ENCODE assay signal across 10 mouse cellular contexts in genomic region chr17:28486720-28487119, GRCm38 (mm10). TPM values are rescaled to one million over a fixed set of nuclear protein-coding genes. Genes with fewer than 3 reads are reported as not detected.
DNase-seq lines count a peak whose midpoint lies in the region; ATAC-seq and TF ChIP-seq lines count a peak whose summit lies in the region.
"Had no signal": no experiment of that assay in that cellular context is flagged by ENCODE, and none has a peak within 500 bp of the region (broad histone marks: within the 10 kb centered on the region; RNA-seq: fewer than 3 reads in every experiment).

No protein-coding gene starts in this region.

- no peak for TF ChIP-seq CTCF in thymus, adult 2 months (IDR thresholded peaks at IDR 0.05; ENCODE audit: borderline replicate concordance, control insufficient read depth, extremely low read depth, insufficient read depth, low read length, poor library complexity)

- H3K9me3 ChIP-seq in heart, embryonic 10.5 days, result no peaks in the 10 kb centered on the region
- no peaks in the 10 kb centered on the region for H3K9me3 ChIP-seq in liver, embryonic 13.5 days (replicated peaks)

- ATAC-seq in liver, embryonic 13.5 days (ENCODE audit: low read depth), result no peak

- peaks cover 11% of the 10 kb centered on the region for H3K4me1 ChIP-seq in heart, embryonic 10.5 days
- H3K4me1 ChIP-seq in liver, embryonic 13.5 days (replicated peaks), result peaks cover 24% of the 10 kb centered on the region
- H3K4me1 ChIP-seq in thymus, adult 2 months (replicated peaks; ENCODE audit: control insufficient read depth, insufficient read depth, low read length), result peaks cover 35% of the 10 kb centered on the region

- H3K4me2 ChIP-seq in liver, embryonic 13.5 days, result peak overlapping the region; percentile 95

- intact Hi-C loops in heart, postnatal 25 days (cut with DNase I), result no loop called here

- H3K27me3 ChIP-seq in heart, embryonic 10.5 days (ENCODE audit: insufficient read depth, poor library complexity, severe bottlenecking), result no peaks in the 10 kb centered on the region
- 0 out of 2 replicates have a peak, but pooled peaks cover 5% of the 10 kb centered on the region for H3K27me3 ChIP-seq in liver, embryonic 13.5 days
- no peaks in the 10 kb centered on the region for H3K27me3 ChIP-seq in thymus, adult 2 months (ENCODE audit: control insufficient read depth, insufficient read depth, low read length)

- WGBS in heart, embryonic 10.5 days, result 78% methylated on average over 6 of the region's 6 CpGs
- 74% methylated on average over 6 of the region's 6 CpGs for WGBS in liver, embryonic 13.5 days (ENCODE audit: insufficient replicate concordance)
- 47% methylated on average over 6 of the region's 6 CpGs for WGBS in thymus, adult 2 months

- H3K4me3 ChIP-seq in heart, embryonic 10.5 days, result peak overlapping the region; percentile 97
- H3K4me3 ChIP-seq in liver, embryonic 13.5 days (replicated peaks), result no peak overlapping the region
- H3K4me3 ChIP-seq in thymus, adult 2 months (ENCODE audit: control insufficient read depth, insufficient read depth, low read length), result no peak overlapping the region

- H3K9ac ChIP-seq in liver, embryonic 13.5 days, result no peak overlapping the region

- DNase-seq in heart, embryonic 10.5 days (ENCODE audit: low spot score), result no peak
- DNase-seq in heart, postnatal 25 days (ENCODE audit: low spot score), result no peak
- peak; percentile 46 for DNase-seq in retina, postnatal 1 day
- no peak for DNase-seq in retina, embryonic 14.5 days (ENCODE audit: low spot score)
- DNase-seq in liver, embryonic 13.5 days, result no peak
- DNase-seq in right cerebral cortex, postnatal 4 days, result no peak
- no peak for DNase-seq in thymus, adult 2 months
- DNase-seq in layer of hippocampus, postnatal 14 days (ENCODE audit: low spot score in 2 of 2), result no peak

- H3K36me3 ChIP-seq in heart, embryonic 10.5 days, result no peaks in the 10 kb centered on the region
- no peaks in the 10 kb centered on the region for H3K36me3 ChIP-seq in liver, embryonic 13.5 days
- no peaks in the 10 kb centered on the region for H3K36me3 ChIP-seq in thymus, adult 2 months (ENCODE audit: control insufficient read depth, insufficient read depth, low read length)

- peak overlapping the region; percentile 94; the same call in 1 of the 2 replicates for H3K27ac ChIP-seq in heart, embryonic 10.5 days
- no peak overlapping the region for H3K27ac ChIP-seq in liver, embryonic 13.5 days
- H3K27ac ChIP-seq in thymus, adult 2 months (ENCODE audit: control insufficient read depth, insufficient read depth, low read length), result no peak overlapping the region

- no peak for TF ChIP-seq POLR2A in thymus, adult 2 months (IDR thresholded peaks at IDR 0.05; ENCODE audit: control insufficient read depth, extremely low read depth, insufficient read depth, low read length, poor library complexity)

RNA-seq across cellular contexts. Expression of gene Fkbp5, which starts 30.6 kb away (rescaled TPM):
- 16.0 and 21.9 TPM in 2 replicates for polyA plus RNA-seq in heart, embryonic 10.5 days (2016; fragmentation: Nextera tagmentation; extraction: Ambion mirVana)
- total RNA-seq in heart, postnatal 25 days (2021), result 10 to 100 TPM; 33.0 to 41.0 TPM
- 10.8 and 12.0 TPM in 2 replicates for polyA plus RNA-seq in liver, embryonic 13.5 days (2015; fragmentation: Nextera tagmentation; extraction: Ambion mirVana)
- 157 and 179 TPM in 2 replicates for polyA plus RNA-seq in thymus, adult 2 months (2012; rRNA removed)
- 10 to 100 TPM; 65.4 to 78.1 TPM for total RNA-seq in layer of hippocampus, postnatal 14 days (2021)

RNA-seq across cellular contexts. Expression of gene Armc12, which starts 43.9 kb away (rescaled TPM):
- 0.10 TPM in 1 of 2 replicates, not detected in the other for polyA plus RNA-seq in heart, embryonic 10.5 days (2016; fragmentation: Nextera tagmentation; extraction: Ambion mirVana)
- not detected for total RNA-seq in heart, postnatal 25 days (2021)
- polyA plus RNA-seq in liver, embryonic 13.5 days (2015; fragmentation: Nextera tagmentation; extraction: Ambion mirVana), result not detected in 2 replicates
- polyA plus RNA-seq in thymus, adult 2 months (2012; rRNA removed), result 0.33 and 0.58 TPM in 2 replicates
- not detected for total RNA-seq in layer of hippocampus, postnatal 14 days (2021)
- total RNA-seq: heart, postnatal 4 days; liver, adult 2 months had no signal
- polyA plus RNA-seq: liver, adult 2 months had no signal
